Mouse (Mus musculus): ENCODE results near the gene Sema3f. TPM values are rescaled to one million over a fixed set of nuclear protein-coding genes. Genes with fewer than 3 reads are reported as not detected.

Gene Sema3f
- total RNA-seq (2021) = 10 to 100 TPM; 19.4 to 22.2 TPM

DNA sequence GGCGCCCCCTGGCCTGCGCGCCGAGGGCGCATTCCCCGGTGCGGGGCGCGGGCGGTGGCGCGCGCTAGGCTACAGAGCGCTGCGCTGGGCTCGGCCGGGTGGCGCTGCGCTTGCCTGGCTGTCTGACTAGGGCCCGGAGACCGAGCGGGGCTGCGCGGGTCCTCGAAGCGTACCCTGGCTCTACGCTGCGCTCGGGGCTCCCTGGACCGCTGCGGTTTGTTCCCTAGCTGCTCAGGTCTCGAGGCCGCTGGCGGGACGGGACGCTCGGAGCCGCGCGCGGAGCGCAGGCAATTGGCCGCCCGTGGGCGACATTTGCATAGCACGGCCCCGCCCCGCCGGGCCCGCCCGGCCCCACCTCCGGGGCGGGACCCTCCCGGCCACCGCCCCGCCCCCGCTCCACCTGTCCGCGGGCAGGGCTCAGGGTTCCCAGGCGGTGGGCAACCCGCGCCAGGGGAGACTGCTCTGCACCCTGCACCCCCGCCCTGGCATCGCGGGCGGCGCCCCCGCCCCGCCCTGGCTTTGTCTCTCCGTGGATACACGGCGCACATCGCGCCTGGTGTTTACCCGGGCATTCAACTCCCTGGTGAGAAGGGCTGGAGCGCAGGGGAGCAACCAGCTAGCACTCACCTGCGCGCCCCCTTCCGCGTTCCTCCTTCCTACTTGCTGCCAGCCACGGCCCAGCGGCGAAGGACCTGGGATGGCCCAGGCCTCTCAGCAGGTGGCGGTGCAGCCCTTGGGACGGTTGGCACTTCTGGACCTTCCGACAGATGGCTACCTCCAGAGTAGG lies at the start of gene Sema3f:
TSS of gene Sema3f (minus strand) at position 779 of the 787 bp plus-strand sequence.
- intact Hi-C loops (cut with DNase I) = loop anchor here (2.0 kb wide), 1 partner anchor 29 kb away; no protein-coding TSS in a partner anchor
- DNase-seq = peak; percentile 83 to 84

DNA sequence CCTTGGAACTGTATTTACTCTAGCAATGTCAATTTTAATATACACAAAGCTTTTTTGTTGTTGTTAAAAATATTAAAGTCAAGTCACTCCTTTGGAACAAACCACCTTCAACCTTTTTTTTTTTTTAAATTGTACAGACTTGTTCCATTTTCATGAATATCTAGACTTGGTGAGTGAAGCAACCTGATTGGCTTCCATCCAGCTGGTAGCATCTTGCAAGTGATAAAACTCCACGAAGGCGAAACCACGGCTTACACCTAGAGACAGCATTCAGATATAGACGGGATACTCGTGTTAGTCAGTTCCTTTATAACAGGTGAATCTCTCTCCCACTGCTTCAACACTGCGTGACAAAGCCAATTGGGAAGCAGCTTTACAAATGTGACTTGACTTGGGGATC lies 49.3 kb upstream of the Sema3f start:
- intact Hi-C loops (cut with DNase I) = no loop called here
- DNase-seq = no peak

DNA sequence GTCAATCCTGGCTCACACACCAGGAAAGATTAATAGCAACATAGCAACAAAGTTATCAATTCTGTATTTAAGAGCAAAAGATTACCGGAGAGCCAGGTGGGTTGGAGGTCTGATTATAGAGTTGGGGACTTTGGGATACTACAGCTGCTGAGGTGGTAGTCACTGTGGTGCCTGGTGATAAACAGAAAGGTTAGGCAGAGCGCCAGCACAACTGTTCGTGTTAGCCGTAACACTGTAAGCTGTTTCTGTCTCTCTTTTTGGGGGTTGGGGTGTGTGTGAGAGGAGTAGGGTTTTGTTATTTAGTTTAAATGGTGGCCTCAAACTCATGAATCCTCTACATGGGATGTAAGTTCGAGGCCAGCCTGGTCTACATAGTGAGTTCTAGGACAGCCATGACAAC lies 40.1 kb upstream of the Sema3f start:
- no peak for DNase-seq
- intact Hi-C loops (cut with DNase I) = no loop called here

DNA sequence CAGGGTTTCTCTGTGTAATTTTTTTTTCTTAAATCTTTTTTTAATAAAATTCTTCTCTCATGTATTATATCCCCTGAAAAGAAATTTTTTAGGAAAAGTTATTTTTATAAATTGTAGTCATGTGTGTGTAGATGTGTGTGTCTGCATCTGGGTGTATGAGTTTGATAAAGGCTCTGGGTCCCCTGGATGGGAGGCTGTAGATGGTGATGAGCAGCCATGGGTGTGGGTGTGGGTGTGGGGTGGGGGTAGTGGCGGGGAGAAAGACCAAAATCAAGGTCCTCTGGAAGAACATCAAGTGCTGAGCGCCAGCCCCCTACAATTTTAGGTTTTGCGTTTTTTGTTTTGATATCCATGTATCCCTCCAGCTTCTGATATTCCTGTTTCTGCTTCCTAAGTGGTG lies 37.8 kb upstream of the Sema3f start:
- intact Hi-C loops (cut with DNase I) = no loop called here

DNA sequence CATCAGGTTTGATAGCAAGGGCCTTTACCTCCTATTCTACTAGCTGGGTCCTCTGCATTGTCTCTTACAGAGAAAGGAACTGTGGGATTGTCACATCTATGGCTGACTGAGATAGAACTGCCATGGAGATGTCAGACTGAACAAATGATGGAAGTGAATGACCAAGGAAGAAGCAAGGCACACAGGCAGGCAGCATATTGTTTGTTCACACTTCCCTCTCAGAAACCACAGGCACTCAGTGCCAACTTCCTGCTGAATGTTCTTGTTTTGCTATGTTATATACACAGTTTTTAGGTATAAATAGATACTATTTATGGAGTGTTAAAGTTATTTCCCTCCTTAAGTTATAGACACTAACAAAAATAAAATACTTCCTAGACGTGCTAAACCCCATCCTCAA lies 37.0 kb upstream of the Sema3f start:
- intact Hi-C loops (cut with DNase I) = no loop called here
- no peak for DNase-seq

More for the DNA sequence above, 37.8 kb upstream of the Sema3f start:
- no peak for DNase-seq

DNA sequence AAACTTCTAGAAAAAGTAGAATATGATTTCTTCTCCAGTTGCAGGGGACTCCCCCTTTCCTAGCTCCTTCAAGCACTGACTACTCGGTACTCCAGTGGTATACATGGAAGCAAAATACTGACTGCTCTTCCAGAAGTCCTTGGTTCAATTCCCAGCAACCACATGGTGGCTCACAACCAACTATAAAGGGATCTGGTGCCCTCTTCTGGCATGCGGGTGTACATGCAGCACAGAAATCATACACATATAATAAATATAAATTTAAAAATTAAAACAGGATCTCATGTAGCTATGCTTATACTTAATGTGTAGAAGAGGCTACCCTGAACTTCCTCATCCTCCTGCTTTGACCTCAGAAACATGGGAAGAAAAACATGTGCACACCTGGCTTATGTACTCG lies 36.4 kb upstream of the Sema3f start:
- DNase-seq = no peak
- intact Hi-C loops (cut with DNase I) = no loop called here

DNA sequence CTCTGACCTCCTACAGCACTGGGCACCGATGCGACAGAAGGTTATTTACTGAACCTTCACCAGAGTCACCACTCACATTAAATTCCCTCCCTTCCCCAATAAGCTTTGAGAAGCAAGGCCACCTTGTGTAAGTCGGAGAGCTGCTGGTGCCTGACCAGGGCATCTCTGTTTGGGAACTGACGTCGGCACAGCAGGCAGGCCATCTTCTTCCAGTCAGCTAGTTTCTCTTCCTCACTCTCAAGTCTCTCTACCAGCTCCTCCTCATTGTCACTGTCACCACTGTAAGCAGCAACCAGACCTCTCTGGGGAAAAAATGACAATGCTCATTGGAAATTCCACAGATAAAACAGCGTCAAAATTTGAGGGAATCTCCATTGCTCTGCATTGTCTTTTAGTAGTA lies 33.8 kb upstream of the Sema3f start:
- DNase-seq = no peak
- intact Hi-C loops (cut with DNase I) = no loop called here

DNA sequence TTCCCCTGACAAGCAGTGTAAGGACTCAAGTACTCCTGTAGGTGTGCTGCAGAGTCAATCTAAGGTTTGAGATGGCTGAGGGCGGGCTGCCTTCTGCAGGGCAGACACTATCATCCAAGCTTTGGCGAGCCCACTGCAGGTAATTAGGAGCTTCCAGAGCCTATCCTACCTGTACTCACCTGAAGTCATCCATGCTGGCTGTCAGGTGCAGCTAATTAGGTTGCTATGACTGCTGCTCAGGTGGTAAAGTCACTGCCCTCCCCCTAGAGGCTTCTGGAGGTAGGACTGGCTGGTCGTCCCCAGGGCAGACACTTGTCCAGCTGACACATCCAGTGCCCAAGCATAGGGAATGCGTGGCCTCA lies 28.5 kb upstream of the Sema3f start:
- intact Hi-C loops (cut with DNase I) = loop anchor here (1.0 to 5.0 kb wide), 3 partner anchors 30 to 137 kb away; no protein-coding TSS in a partner anchor
- DNase-seq = peak; percentile 37 to 59

DNA sequence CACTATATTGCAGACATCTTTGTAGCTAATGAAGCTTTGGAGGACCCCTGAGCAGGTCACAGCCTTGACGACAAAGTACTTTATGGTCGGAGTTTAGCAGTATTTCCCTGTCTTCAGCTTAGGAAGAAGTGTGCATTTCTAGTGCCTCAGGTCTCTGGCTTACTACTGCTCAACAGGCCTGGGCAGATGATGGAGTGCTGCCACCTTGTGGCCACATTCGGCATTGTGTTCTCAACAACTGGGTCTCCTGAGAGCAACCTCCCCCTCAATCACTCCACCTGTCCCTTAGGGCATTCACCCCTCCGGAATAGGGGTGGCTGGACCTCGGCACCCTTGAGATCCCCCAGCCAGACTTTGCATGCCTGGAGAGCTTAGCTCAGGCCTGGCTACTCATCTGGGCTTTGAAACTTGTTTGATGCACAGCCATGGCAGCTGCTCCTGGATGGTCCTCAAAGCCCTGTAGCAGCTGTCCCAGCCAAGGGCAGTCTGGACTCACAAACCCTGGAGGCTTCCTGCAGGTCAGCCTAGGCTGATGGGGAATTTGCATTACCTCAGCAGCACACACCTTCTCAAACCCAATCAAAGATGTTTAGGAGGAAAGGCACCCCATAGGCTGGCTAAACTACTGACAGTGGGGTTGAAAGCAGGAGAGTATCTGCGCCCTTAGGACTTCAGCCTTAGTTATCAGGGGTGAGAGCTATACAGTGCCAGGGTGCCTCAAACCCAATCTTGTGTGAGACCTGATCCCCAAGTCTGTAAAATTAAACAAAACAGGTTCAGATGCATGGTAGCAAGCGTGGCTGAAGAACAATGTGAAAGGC lies 28.0 kb upstream of the Sema3f start:
- DNase-seq = peak; percentile 89 to 93
- intact Hi-C loops (cut with DNase I) = loop anchor here (1.0 to 5.0 kb wide), 3 partner anchors 29 to 136 kb away; no protein-coding TSS in a partner anchor

DNA sequence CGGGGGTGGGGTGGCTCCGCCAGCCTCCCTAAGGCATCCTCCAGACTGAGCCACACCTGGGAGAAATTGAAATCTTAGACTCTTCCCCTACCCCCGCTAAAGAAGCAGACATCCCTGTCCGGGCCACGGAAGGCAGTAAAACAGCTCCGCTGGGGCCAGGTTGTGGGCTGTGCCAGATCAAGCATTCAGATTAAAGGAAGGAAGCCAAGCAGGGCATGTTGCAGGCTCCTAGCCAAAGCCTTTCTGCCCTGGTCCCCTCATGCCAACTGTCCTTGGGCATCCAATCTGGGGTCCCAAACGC lies 25.9 kb upstream of the Sema3f start:
- intact Hi-C loops (cut with DNase I) = loop anchor here (5.0 kb wide), 1 partner anchor 134 kb away; no protein-coding TSS in a partner anchor
- no peak for DNase-seq

DNA sequence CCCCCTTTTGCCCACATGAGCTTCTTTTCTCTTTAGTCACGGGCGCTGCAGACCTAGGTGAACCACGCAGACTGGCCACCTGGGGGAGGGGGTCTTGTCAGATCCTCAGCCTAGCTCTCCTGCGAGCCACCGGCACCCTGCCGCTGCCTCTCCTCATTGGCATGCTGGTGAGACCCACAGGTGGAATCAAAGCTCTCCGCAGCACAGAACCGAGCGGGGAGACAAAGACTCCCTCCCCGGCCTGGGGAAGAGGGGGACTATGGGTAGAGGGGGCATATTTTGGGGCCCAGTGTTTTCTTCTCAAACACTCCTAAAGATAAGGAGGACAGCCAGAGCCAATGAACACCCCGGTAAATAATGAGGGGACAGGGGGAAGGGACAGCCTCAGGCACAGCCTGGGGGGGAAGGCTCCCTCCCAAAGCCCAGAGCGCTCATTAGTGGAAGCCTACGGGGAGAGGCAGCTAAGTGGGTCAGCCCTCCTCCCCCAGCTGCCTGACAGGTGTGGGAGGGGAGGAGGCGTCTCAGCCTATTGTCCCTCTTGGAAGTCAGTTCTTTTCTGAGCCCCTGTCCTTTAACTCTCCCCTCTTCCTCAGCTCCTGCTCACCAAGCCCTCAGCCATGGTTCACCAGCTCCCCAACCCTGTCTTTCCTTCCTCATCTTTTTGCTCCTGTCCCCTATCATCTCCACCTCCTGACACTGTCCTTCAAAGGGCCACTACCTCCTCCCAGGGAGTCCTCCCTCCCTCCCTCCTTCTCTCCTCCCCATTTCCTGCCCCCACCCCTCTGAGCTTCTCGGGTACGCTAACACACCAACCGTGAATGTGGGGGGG lies 25.3 kb upstream of the Sema3f start:
- no peak for DNase-seq
- intact Hi-C loops (cut with DNase I) = loop anchor here (5.0 kb wide), 1 partner anchor 133 kb away; no protein-coding TSS in a partner anchor

DNA sequence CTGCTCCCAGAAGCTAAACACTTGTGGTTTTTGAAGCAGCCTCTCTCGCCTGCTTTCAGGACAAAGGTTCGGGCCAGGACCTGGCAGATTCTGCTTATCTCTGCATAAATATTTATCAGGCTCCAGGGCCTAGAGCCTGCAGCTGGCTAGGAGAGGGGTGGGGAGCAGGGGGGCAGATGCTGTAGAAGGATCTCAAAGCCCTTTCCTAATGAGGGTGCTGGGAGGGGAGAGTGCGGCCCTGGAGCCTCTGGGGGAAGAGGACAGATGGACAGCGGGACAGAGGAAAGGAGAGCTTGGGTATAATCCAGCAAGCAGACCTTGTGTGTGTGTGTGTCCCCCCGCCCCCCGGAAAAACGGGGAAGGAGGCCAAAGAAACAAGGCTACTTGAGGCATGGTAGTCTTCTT lies 24.3 kb upstream of the Sema3f start:
- no peak for DNase-seq
- intact Hi-C loops (cut with DNase I) = no loop called here

DNA sequence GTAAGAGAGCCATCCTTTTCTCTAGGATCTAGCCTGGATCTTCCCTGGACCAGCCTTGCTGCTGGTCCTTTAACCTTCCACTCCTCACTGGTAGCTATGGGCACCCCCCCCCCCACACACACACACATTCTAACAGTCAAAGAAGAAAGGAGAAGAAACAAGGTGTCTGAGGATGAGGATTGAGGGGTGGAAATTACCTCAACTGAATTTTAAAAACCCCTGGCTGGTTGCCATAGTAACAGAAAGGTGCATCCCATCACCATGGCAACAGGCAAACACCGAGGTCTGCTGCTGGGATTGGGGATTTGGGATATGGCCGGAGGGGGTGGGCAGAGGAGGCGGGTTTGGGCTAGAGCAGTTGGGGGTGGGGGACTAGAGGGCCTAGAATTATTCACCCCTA lies 19.4 kb upstream of the Sema3f start:
- DNase-seq = no peak
- intact Hi-C loops (cut with DNase I) = no loop called here

DNA sequence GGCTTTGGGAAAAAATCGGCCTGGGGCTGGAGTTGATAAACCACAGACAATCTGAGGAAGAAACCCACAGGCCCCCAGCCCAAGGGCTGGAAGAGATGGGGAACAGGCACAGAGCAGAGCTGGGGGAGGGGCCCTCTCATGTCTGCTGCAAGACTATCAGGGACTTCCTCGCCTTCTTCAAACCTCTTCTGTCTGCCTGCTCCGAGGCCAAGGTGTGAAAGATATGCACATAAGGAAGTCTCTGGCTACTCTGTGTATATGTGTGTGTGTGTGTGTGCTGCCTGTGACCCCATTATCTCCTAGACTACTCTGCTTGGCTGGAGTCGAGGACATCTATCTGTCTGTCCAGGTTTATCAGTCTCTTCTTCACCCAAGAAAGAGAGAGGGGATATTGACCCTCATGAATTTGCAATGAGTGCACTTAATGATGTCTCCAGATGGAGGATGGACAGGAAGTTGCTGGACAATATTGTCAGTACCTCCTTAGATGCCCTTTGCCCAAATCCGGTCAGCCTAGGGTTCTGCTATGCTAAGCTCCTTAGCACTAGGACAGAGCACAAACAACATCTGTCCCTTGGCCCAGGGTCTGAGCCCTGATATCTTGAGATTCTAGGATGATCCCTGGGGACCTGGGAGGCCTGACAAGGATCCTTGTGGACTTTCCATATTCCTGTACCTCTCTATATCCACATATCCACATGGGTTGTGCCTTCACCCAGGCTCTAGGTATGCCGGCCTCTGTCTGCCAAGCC lies 18.8 kb upstream of the Sema3f start:
- intact Hi-C loops (cut with DNase I) = no loop called here
- DNase-seq = no peak

DNA sequence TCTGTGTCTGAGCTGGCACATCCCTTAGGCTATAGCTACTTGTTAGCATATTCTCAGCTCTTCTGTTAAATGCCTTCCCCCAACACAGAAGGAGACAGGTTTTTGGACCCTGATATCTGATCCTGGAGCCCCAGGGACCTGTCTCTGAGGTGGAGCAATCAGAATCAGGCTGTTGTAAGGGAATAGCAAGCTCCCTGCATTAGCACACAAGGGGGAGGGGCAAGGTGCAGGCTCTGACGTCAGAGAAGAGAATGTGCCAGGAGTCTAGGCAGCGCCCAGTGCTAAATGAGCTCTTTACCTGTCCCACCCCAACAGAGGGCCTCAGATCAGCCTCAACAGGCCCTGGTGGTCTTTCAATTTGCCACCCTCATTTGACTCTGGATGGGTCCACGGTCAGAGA lies 16.8 kb upstream of the Sema3f start:
- no peak for DNase-seq
- intact Hi-C loops (cut with DNase I) = no loop called here

DNA sequence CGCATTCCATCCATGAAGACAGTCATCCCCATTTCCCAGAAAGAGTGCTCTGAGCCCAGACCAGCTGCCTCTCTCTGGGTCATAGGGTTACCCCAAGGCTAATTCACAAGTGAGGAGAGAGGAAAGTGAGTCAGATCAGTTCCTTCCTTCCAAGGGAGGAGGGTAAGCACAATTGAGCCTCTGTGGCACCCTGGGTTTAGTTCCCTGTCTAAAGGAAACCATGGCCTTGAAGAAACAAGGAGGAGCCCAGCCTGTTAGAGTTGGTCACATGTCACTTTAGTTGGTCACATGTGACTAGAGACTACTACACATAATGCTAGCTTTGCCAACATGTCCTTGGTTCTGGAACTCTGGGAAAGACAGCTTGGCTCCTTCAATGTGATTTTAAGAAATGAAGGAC lies 14.5 kb upstream of the Sema3f start:
- intact Hi-C loops (cut with DNase I) = no loop called here
- no peak for DNase-seq

DNA sequence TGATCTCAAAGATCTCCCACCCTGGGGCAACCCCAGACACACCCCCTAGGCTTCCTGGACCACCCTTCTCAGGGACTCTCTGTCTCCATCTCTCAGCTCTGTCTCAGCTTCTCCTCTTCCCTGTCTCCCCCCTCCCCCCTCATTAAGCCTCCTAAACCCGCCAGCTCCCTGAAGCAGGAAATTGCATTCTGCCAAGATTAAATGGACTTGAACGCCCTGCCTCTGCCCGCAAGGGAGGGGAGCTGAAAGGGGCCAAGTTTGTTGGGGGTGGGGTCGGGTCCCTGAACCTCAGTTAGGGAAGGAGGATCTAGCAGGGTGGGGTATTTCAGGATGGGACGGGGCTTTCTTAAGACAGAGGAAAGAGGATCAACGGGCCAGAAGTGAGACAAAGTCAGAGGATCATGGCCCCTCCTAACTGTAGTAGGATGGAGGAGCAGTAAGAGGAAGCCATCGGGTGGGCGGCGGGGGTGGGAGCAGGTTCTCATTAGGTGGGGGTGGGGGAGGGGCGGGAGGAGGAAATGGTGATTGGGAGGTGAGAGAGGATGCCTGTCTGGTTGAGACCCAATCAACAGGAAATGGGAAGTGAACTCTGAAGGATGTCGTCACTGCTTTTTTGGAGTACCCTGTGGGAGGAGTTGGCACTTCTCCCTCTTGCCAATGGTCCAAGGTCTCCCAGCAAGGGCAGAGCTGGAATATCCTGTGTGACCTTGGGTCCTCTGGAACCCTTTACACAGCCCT lies 13.7 kb upstream of the Sema3f start:
- intact Hi-C loops (cut with DNase I) = no loop called here
- DNase-seq = peak; percentile 66 to 75

DNA sequence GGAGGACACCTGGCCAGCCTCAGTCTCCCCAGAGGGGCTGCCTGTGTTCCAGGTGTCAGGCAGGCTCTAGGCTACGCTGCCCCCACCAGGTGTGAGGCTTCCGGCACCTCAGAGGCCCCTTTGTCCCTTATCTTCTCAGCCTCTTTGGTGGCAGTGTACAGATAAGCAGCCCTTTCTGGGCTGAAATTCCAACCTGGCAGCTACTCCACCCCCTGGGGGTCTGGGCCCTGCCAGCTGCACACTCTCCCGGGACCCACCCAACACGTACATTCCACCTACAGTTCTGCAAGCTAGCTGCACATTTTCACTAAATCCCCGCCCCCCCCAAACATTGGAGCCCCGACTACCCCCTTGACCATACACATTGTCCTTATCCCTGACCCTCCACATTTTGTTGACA lies 13.0 kb upstream of the Sema3f start:
- DNase-seq = no peak
- intact Hi-C loops (cut with DNase I) = no loop called here

DNA sequence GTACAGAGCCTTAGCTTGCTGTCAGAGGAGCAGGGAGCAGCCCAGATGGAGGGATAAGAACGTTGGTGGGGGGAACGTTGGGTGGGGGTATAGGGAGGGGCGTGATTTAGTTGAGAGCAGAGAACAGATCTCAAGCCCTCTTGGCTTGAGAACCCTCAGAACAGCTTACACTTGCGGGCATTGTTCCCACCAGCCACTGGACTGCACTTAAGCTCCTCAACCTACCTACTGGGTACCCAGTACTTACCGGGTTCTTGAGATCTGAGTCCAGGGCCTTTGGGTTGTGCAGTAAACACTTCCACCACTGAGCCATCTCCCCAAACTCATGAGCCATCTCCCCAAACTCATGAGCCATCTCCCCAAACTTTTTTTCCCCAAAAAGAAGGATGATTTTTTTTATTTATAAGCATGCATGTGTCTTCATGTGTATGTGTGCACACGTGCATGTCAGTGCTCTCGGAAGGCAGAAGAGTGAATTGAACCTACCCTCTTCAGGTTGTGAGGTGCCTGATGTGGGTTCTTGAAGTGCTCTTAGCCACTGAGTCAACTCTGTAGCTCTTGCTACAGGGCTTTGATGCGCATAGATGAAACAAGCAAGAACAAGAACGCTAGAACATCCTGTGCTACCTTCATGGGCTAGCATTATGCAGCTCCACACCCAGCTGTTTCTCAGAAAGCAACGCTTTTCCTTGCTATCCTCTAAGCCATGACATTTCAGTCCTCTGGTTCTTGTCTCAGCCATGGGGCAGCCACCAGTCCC lies 8.7 kb upstream of the Sema3f start:
- intact Hi-C loops (cut with DNase I) = no loop called here
- no peak for DNase-seq
